Mouse (Mus musculus) heart, embryonic 11.5 days (tissue): ENCODE data around the gene Corin. TPM values are rescaled to one million over a fixed set of nuclear protein-coding genes. Genes with fewer than 3 reads are reported as not detected.

Experiments used
- ATAC-seq: fragments of 200-750 bp; cut with Nextera tagmentation; replicated peaks from 2 replicates; pipeline ENCODE4 v1.8.0; 2017; ENCODE audit warnings: moderate library complexity; ENCODE audit not compliant: insufficient number of reproducible peaks, low FRiP score, low TSS enrichment
- H3K27ac ChIP-seq: fragments of 300-500 bp; sonication (generic); 2 replicates; pipeline ENCODE4 v1.5.1; 2014; ENCODE audit warnings: mild to moderate bottlenecking, low read depth, low read length
- H3K27me3 ChIP-seq: fragments of 300-500 bp; sonication (generic); 2 replicates; pipeline ENCODE4 v1.6.1; 2014; ENCODE audit warnings: mild to moderate bottlenecking, low read length, mixed read lengths; ENCODE audit not compliant: control insufficient read depth, insufficient read depth
- H3K36me3 ChIP-seq: fragments of 300-500 bp; sonication (generic); 2 replicates; pipeline ENCODE4 v1.6.1; 2014; ENCODE audit warnings: mild to moderate bottlenecking, low read length, moderate library complexity, mixed read lengths; ENCODE audit not compliant: control insufficient read depth, insufficient read depth
- H3K4me1 ChIP-seq: fragments of 300-500 bp; sonication (generic); 2 replicates; pipeline ENCODE4 v1.6.1; 2014; ENCODE audit warnings: low read length; ENCODE audit not compliant: control insufficient read depth, insufficient read depth
- H3K4me2 ChIP-seq: fragments of 300-500 bp; sonication (generic); 2 replicates; pipeline ENCODE4 v1.6.1; 2014; ENCODE audit warnings: mild to moderate bottlenecking, moderate library complexity
- H3K4me3 ChIP-seq: fragments of 300-500 bp; sonication (generic); 2 replicates; pipeline ENCODE4 v1.5.1; 2014; ENCODE audit warnings: low read depth, low read length
- H3K9ac ChIP-seq: fragments of 300-500 bp; sonication (generic); 2 replicates; pipeline ENCODE4 v1.6.1; 2014; ENCODE audit warnings: mild to moderate bottlenecking, low read depth, low read length, moderate library complexity
- H3K9me3 ChIP-seq: fragments of 300-500 bp; sonication (generic); replicated peaks from 2 replicates; pipeline ENCODE4 v1.6.1; 2016; ENCODE audit warnings: low read length; ENCODE audit not compliant: control insufficient read depth
- WGBS: fragments of 180-500 bp; shearing (Covaris S2); extraction: QIAGEN DNeasy Blood & Tissue Kit; methylation state at CpG from one replicate; pipeline ENCODE4 v1.1.7; 2014; ENCODE audit not compliant: insufficient replicate concordance; 5-methylcytosine and 5-hydroxymethylcytosine counted together
- polyA plus RNA-seq: library from polyadenylated mRNA; unstranded; fragments of >200 nt; fragmentation: Nextera tagmentation; extraction: Ambion mirVana; gene quantifications from 2 replicates; pipeline ENCODE4 v1.2.1, GENCODE M21; 2014

The Corin gene
- polyA plus RNA-seq, 1 experiment from 2014 or later, result 23.7 TPM

DNA sequence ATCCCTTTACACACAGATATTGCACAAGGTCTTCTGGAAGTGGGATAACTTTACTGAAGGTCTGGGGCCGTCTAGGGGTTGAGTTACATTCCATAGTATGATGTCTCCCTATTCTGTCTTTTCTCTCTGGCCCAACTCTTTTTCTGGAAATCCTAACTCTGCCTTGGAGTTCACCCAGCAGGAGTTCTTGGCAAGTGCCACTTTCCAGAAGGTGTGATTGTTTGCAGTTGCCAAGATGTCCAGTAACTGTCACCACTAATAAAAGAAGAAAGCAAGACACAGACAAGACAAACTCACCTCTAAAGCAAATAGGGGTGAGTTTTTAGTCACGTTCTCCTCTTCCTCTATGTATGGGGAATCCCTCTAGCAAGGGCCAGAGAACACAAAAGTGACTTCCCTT, 50.6 kb downstream of the Corin start:
- Histone ChIP-seq H3K4me3 (no peak overlapping the region), H3K4me1 (no peaks in the 10 kb centered on the region), H3K27me3 (no peaks in the 10 kb centered on the region), H3K9me3 (no peaks in the 10 kb centered on the region), H3K9ac (no peak overlapping the region), H3K4me2 (no peak overlapping the region), H3K36me3 (no peaks in the 10 kb centered on the region), H3K27ac (no peak overlapping the region)
- no peak for ATAC-seq
- 59% methylated on average over 2 of the region's 2 CpGs for WGBS

- no peak for ATAC-seq
- H3K9ac ChIP-seq, result no peak overlapping the region
- no peaks in the 10 kb centered on the region for H3K27me3 ChIP-seq
- H3K27ac ChIP-seq, result no peak overlapping the region
- H3K4me2 ChIP-seq, result no peak overlapping the region
- no peaks in the 10 kb centered on the region for H3K4me1 ChIP-seq
- H3K4me3 ChIP-seq, result no peak overlapping the region
- WGBS, result 87% methylated on average over 11 of the region's 11 CpGs
- no peaks in the 10 kb centered on the region for H3K36me3 ChIP-seq
- no peaks in the 10 kb centered on the region for H3K9me3 ChIP-seq
Observed at GRCm38 (mm10) chr5:72453176-72453575, 51.1 kb downstream of the Corin start.

DNA sequence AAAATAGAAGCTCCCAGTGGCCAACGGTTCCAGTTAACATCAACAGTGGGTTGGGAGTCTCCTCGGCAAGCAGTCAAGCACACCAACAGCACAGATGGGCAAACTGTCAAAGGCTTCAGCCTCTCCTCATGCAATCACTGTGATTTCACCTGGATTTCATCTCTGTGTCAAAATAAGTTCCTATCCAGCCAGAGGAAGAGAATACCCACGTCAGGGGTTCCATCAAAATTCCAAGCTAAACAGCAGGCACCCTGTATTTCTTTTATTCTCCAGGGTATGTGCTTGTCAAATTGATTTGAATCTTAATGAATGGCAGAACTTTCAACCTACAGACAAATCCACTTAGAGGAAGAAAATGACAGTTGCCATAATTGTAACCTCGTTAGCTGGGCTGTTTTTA, 51.5 kb downstream of the Corin start:
- WGBS, result 68% methylated on average over 4 of the region's 4 CpGs
- Histone ChIP-seq H3K27ac (no peak overlapping the region), H3K4me2 (no peak overlapping the region), H3K4me3 (no peak overlapping the region), H3K9me3 (no peaks in the 10 kb centered on the region), H3K4me1 (no peaks in the 10 kb centered on the region), H3K27me3 (no peaks in the 10 kb centered on the region), H3K9ac (no peak overlapping the region), H3K36me3 (no peaks in the 10 kb centered on the region)
- no peak for ATAC-seq

GRCm38 (mm10) chr5:72448846-72449245, 55.4 kb downstream of the Corin start:
- WGBS, result 71% methylated on average over 2 of the region's 2 CpGs
- no peaks in the 10 kb centered on the region for H3K9me3 ChIP-seq
- ATAC-seq, result no peak
- no peaks in the 10 kb centered on the region for H3K27me3 ChIP-seq
- H3K9ac ChIP-seq, result no peak overlapping the region
- H3K4me3 ChIP-seq, result no peak overlapping the region
- H3K4me2 ChIP-seq, result no peak overlapping the region
- peaks cover 2% of the 10 kb centered on the region; the same call in 1 of the 2 replicates for H3K4me1 ChIP-seq
- no peaks in the 10 kb centered on the region for H3K36me3 ChIP-seq
- H3K27ac ChIP-seq, result no peak overlapping the region

DNA sequence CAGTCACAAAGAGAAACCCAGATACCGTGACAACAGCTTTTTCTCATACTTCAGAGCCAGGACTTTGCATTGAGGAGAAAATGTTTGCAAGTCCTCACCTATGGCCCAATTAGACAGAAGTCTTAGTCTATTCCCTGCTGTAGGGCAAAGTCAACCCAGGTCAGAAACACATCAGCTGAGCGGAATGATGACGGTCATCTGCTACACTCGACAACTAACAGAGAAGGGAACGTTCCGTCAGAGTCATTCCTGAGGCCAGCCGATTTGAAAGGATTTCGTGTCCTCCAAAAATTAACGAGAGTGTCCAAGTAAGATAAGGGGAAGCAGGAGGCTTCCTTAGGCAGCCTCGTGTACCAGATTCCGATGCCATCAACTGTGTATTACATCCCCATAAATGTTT, 58.2 kb downstream of the Corin start:
- no peaks in the 10 kb centered on the region for H3K9me3 ChIP-seq
- WGBS, result 76% methylated on average over 11 of the region's 11 CpGs
- no peak for ATAC-seq

DNA sequence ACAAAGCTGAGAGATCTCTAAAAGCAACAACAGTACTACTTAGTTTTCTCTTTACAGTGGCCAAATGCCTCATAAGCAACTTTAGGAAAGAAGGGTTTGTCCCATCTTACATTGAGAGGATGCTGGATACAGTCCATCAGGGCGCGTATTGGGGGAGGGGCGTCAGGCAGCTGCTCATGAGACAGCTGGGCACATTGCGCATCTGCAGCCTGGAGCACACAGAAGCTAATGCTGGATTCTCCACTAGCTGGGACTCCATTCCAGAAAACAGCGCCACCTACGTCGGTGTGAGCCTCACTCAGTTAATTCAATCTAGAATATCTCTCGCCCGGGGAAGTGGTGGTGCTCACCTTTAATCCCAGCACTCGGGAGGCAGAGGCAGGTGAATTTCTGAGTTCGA, 60.3 kb downstream of the Corin start:
- Histone ChIP-seq H3K4me3 (no peak overlapping the region), H3K27me3 (no peaks in the 10 kb centered on the region), H3K9me3 (no peaks in the 10 kb centered on the region), H3K4me1 (peaks cover 13% of the 10 kb centered on the region), H3K4me2 (no peak overlapping the region), H3K27ac (no peak overlapping the region), H3K36me3 (no peaks in the 10 kb centered on the region), H3K9ac (no peak overlapping the region)
- 68% methylated on average over 11 of the region's 11 CpGs for WGBS
- ATAC-seq, result no peak

More for the DNA sequence above, 58.2 kb downstream of the Corin start:
- no peaks in the 10 kb centered on the region for H3K36me3 ChIP-seq
- H3K27ac ChIP-seq, result no peak overlapping the region
- H3K4me1 ChIP-seq, result peaks cover 10% of the 10 kb centered on the region
- H3K4me2 ChIP-seq, result no peak overlapping the region
- no peaks in the 10 kb centered on the region for H3K27me3 ChIP-seq
- H3K4me3 ChIP-seq, result no peak overlapping the region
- no peak overlapping the region for H3K9ac ChIP-seq

- Histone ChIP-seq H3K4me1 (peaks cover 13% of the 10 kb centered on the region), H3K9me3 (no peaks in the 10 kb centered on the region), H3K27me3 (no peaks in the 10 kb centered on the region), H3K36me3 (no peaks in the 10 kb centered on the region), H3K9ac (no peak overlapping the region), H3K4me3 (no peak overlapping the region), H3K27ac (no peak overlapping the region), H3K4me2 (no peak overlapping the region)
- WGBS, result 66% methylated on average over 4 of the region's 4 CpGs
- no peak for ATAC-seq
Observed at GRCm38 (mm10) chr5:72443007-72443406, 61.3 kb downstream of the Corin start.

DNA sequence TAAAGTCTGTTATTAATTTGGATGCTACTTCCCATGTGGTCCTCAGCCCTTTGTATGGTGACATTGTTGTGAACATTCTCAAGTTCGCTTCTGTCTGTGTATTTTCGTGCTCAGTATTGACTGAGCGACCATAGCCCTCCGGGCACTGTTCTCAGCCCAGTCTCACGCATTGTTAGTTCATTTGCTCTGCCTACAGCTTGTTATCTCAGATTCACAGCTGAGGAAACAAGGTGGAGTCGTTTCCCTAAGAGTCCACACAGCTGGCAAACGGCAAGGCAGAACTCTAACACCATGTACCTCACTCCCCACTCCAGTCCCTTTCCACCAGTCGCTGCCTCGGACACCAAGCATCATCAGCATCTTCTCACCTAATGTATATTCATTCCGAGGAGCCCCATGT, 63.1 kb downstream of the Corin start:
- Histone ChIP-seq H3K9me3 (no peaks in the 10 kb centered on the region), H3K9ac (no peak overlapping the region), H3K27me3 (no peaks in the 10 kb centered on the region), H3K4me2 (no peak overlapping the region), H3K27ac (no peak overlapping the region), H3K4me1 (peaks cover 13% of the 10 kb centered on the region), H3K4me3 (no peak overlapping the region), H3K36me3 (no peaks in the 10 kb centered on the region)
- WGBS, result 47% methylated on average over 10 of the region's 10 CpGs
- 0 out of 2 replicates have a peak, but pooled peaks have one; percentile 18 for ATAC-seq

GRCm38 (mm10) chr5:72435085-72435484, 69.2 kb downstream of the Corin start:
- Histone ChIP-seq H3K4me2 (no peak overlapping the region), H3K27me3 (no peaks in the 10 kb centered on the region), H3K36me3 (no peaks in the 10 kb centered on the region), H3K4me3 (no peak overlapping the region), H3K27ac (no peak overlapping the region), H3K4me1 (0 out of 2 replicates have a peak, but pooled peaks cover 2% of the 10 kb centered on the region), H3K9me3 (no peaks in the 10 kb centered on the region), H3K9ac (no peak overlapping the region)
- WGBS, result 51% methylated on average over 11 of the region's 11 CpGs
- no peak for ATAC-seq
